Mouse (Mus musculus): Measurements from ENCODE around the gene Abca13. TPM values are rescaled to one million over a fixed set of nuclear protein-coding genes. Genes with fewer than 3 reads are reported as not detected.

Abca13 gene
- polyA plus RNA-seq, 1 experiment: not detected

- no peak overlapping the region for H3K27ac ChIP-seq (ENCODE audit: insufficient read depth, low read depth, low read length)
- H3K4me3 ChIP-seq (ENCODE audit: insufficient read depth, low read length): no peak overlapping the region
- TF ChIP-seq CTCF (IDR thresholded peaks at IDR 0.05; ENCODE audit: low read depth, low read length) (no peak), POLR2A (IDR thresholded peaks at IDR 0.05; ENCODE audit: borderline replicate concordance, low read depth, low read length) (no peak)
- no peaks in the 10 kb centered on the region for H3K4me1 ChIP-seq (ENCODE audit: control insufficient read depth, insufficient read depth, low read length)
Observed at GRCm38 (mm10) chr11:9568302-9568701, 376.6 kb downstream of the Abca13 start.

DNA sequence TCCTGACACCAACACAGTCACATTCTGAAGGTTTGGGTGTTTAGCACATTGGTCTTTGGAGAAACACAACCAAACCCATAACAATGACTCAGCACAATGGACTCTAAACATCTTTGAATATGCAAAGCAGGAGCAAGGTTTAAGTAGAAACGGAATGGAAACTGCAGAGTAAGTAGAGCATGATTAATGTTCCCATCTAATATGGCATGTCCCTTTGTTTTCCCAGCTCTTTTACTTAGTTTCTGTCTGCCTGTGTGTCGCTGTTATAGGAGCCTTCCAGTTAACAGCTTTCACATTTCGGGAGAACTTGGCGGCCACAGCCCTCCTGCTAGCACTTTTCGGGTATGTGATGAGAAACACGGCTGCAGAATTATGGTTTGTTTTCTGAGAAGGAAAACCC lies 378.6 kb downstream of the Abca13 start:
- Histone ChIP-seq H3K4me3 (ENCODE audit: insufficient read depth, low read length) (no peak overlapping the region), H3K27ac (ENCODE audit: insufficient read depth, low read depth, low read length) (no peak overlapping the region), H3K4me1 (ENCODE audit: control insufficient read depth, insufficient read depth, low read length) (no peaks in the 10 kb centered on the region)
- TF ChIP-seq POLR2A (IDR thresholded peaks at IDR 0.05; ENCODE audit: borderline replicate concordance, low read depth, low read length): no peak

- H3K4me1 ChIP-seq (ENCODE audit: control insufficient read depth, insufficient read depth, low read length): no peaks in the 10 kb centered on the region
- TF ChIP-seq CTCF (IDR thresholded peaks at IDR 0.05; ENCODE audit: low read depth, low read length): no peak
- no peak for TF ChIP-seq POLR2A (IDR thresholded peaks at IDR 0.05; ENCODE audit: borderline replicate concordance, low read depth, low read length)
- H3K4me3 ChIP-seq (ENCODE audit: insufficient read depth, low read length): no peak overlapping the region
Observed at GRCm38 (mm10) chr11:9574894-9575293, 383.2 kb downstream of the Abca13 start.

DNA sequence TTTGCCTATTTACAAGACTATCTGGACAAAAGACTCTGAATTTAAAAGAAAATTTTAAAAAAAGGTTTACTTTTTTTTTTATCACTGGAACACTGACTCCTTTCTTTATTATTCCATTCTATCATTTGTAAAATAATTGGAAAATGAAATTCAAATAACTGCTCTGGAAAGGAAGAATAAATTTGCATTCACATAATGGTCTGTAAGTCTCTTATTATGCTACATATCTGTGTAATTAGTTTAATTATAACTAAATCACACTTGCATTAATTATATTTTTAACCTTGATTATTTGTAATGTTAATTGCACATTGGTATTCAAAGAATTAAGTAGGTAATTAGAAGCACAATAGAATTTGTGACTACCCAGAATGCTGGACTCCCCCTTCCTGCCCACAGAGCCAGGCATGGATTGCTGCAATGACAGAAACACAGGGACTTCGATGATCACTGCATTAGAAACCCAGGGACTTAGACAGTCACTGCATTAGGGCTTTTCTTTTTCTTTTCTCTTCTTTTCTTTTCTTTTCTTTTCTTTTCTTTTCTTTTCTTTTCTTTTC lies 400.1 kb downstream of the Abca13 start:
- H3K4me3 ChIP-seq (ENCODE audit: insufficient read depth, low read length): no peak overlapping the region
- H3K27ac ChIP-seq (ENCODE audit: insufficient read depth, low read depth, low read length): no peak overlapping the region
- TF ChIP-seq POLR2A (IDR thresholded peaks at IDR 0.05; ENCODE audit: borderline replicate concordance, low read depth, low read length): no peak
- TF ChIP-seq CTCF (IDR thresholded peaks at IDR 0.05; ENCODE audit: low read depth, low read length): no peak
- H3K4me1 ChIP-seq (ENCODE audit: control insufficient read depth, insufficient read depth, low read length): no peaks in the 10 kb centered on the region

More at GRCm38 (mm10) chr11:9574894-9575293, 383.2 kb downstream of the Abca13 start:
- H3K27ac ChIP-seq (ENCODE audit: insufficient read depth, low read depth, low read length): no peak overlapping the region

DNA sequence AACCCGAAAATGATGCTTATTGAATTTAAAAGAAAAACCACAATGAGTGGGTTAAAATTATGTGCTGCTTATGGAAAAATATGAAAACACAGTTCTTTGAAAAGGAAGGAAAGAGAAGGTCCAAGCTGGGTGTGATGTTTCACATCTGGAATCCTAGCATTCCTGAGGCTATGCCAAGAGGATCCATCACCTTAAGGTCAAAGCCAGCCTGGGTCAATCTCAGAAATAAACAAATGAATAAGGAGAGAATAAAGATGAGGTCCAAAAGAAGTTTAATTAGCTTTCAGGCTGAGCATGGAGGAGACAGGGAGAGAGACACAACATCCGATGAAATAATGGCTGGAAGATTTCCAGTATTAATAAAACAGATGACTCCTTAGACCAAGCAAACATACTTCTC lies 405.6 kb downstream of the Abca13 start:
- H3K27ac ChIP-seq (ENCODE audit: insufficient read depth, low read depth, low read length): no peak overlapping the region
- TF ChIP-seq POLR2A (IDR thresholded peaks at IDR 0.05; ENCODE audit: borderline replicate concordance, low read depth, low read length): no peak
- TF ChIP-seq CTCF (IDR thresholded peaks at IDR 0.05; ENCODE audit: low read depth, low read length): no peak
- no peak overlapping the region for H3K4me3 ChIP-seq (ENCODE audit: insufficient read depth, low read length)
- no peaks in the 10 kb centered on the region for H3K4me1 ChIP-seq (ENCODE audit: control insufficient read depth, insufficient read depth, low read length)

DNA sequence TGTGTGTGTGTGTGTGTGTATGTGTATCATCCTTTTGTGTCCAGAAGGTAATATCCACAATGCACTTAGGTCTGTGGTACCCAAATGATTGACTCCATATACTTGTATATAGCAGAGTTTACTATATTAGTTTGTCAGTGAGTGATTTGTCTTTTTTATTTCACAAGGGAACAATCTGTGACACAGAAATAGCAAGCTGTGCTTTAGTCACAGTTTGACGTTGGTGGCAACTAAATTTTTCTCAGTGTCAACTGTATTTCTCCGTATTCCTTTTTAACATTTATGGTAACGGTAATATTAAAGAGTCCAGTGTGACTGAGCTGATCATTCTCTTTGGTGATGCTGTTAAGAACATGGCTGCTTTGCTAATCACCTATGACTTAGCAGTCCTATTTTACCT lies 409.4 kb downstream of the Abca13 start:
- no peak overlapping the region for H3K27ac ChIP-seq (ENCODE audit: insufficient read depth, low read depth, low read length)
- H3K4me1 ChIP-seq (ENCODE audit: control insufficient read depth, insufficient read depth, low read length): no peaks in the 10 kb centered on the region
- H3K4me3 ChIP-seq (ENCODE audit: insufficient read depth, low read length): no peak overlapping the region
- TF ChIP-seq POLR2A (IDR thresholded peaks at IDR 0.05; ENCODE audit: borderline replicate concordance, low read depth, low read length) (no peak), CTCF (IDR thresholded peaks at IDR 0.05; ENCODE audit: low read depth, low read length) (no peak)

- Histone ChIP-seq H3K27ac (ENCODE audit: insufficient read depth, low read depth, low read length) (no peak overlapping the region), H3K4me1 (ENCODE audit: control insufficient read depth, insufficient read depth, low read length) (no peaks in the 10 kb centered on the region), H3K4me3 (ENCODE audit: insufficient read depth, low read length) (no peak overlapping the region)
- no peak for TF ChIP-seq CTCF (IDR thresholded peaks at IDR 0.05; ENCODE audit: low read depth, low read length)
- no peak for TF ChIP-seq POLR2A (IDR thresholded peaks at IDR 0.05; ENCODE audit: borderline replicate concordance, low read depth, low read length)
Observed at GRCm38 (mm10) chr11:9602137-9602536, 410.4 kb downstream of the Abca13 start.

DNA sequence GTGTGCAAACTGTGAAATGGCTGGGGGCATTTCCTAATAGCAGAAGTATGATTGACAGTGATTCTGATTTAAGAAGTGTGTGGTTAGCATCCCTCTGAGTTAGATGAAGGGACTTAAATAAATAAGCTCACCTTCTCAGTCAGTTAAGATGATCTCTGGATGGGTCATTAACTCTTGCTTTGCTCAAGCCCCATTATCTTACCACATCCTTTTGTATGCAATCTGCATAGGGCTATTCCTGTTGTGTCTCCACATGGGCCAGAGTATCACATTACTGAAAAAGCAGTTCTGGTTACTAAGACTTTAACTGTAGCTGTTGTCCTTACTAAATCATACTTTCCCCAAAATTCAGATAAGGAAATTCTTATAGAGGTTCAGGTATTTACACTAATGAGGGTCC lies 416.5 kb downstream of the Abca13 start:
- TF ChIP-seq POLR2A (IDR thresholded peaks at IDR 0.05; ENCODE audit: borderline replicate concordance, low read depth, low read length) (no peak), CTCF (IDR thresholded peaks at IDR 0.05; ENCODE audit: low read depth, low read length) (no peak)
- Histone ChIP-seq H3K4me3 (ENCODE audit: insufficient read depth, low read length) (no peak overlapping the region), H3K4me1 (ENCODE audit: control insufficient read depth, insufficient read depth, low read length) (no peaks in the 10 kb centered on the region), H3K27ac (ENCODE audit: insufficient read depth, low read depth, low read length) (no peak overlapping the region)

DNA sequence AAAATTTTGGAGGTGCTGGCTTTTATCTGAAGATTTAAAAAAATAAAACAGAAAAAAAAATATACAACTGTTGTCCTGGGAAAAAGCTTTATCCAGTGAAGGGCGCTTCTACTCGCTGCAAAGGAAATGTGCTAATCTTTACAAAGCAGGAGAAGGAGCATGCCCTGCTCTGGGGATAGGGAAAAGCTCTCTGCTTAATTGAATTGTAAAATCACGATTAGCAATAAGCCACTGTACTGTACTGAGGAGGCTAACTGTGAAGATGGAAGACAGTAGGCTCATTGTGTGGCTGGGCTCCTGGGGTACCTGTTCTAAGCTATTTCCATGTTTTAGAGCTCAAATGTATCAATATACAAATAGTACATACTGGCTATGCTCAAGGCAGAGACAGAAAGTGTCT lies 417.3 kb downstream of the Abca13 start:
- Histone ChIP-seq H3K4me3 (ENCODE audit: insufficient read depth, low read length) (no peak overlapping the region), H3K27ac (ENCODE audit: insufficient read depth, low read depth, low read length) (no peak overlapping the region), H3K4me1 (ENCODE audit: control insufficient read depth, insufficient read depth, low read length) (no peaks in the 10 kb centered on the region)
- no peak for TF ChIP-seq POLR2A (IDR thresholded peaks at IDR 0.05; ENCODE audit: borderline replicate concordance, low read depth, low read length)

DNA sequence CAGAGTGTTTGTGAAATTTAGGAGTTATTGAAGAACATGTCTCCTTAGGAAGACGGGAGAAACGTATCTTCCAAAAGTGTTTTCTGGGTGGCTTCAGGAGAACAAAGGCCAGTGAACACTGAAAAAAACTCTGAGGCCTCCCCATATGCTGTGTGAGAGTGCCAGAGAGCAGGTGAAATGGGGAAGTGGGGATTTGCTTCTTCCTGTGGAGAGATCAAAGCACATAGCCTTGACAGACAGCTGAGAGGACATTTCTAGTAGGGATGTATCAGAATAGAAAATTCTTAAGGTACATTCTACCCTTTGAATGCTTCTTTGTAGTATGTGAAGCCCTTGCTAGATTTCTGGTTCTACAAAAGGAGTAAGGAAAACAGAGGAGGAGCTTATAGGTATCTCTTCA lies 424.4 kb downstream of the Abca13 start:
- no peak for TF ChIP-seq CTCF (IDR thresholded peaks at IDR 0.05; ENCODE audit: low read depth, low read length)
- TF ChIP-seq POLR2A (IDR thresholded peaks at IDR 0.05; ENCODE audit: borderline replicate concordance, low read depth, low read length): no peak
- Histone ChIP-seq H3K4me1 (ENCODE audit: control insufficient read depth, insufficient read depth, low read length) (no peaks in the 10 kb centered on the region), H3K4me3 (ENCODE audit: insufficient read depth, low read length) (no peak overlapping the region), H3K27ac (ENCODE audit: insufficient read depth, low read depth, low read length) (no peak overlapping the region)

- TF ChIP-seq CTCF (IDR thresholded peaks at IDR 0.05; ENCODE audit: low read depth, low read length) (no peak), POLR2A (IDR thresholded peaks at IDR 0.05; ENCODE audit: borderline replicate concordance, low read depth, low read length) (no peak)
- Histone ChIP-seq H3K4me1 (ENCODE audit: control insufficient read depth, insufficient read depth, low read length) (no peaks in the 10 kb centered on the region), H3K4me3 (ENCODE audit: insufficient read depth, low read length) (no peak overlapping the region), H3K27ac (ENCODE audit: insufficient read depth, low read depth, low read length) (no peak overlapping the region)
Observed at GRCm38 (mm10) chr11:9616665-9617064, 424.9 kb downstream of the Abca13 start.
